Mouse (Mus musculus): ENCODE results near the gene Tsnax. TPM values are rescaled to one million over a fixed set of nuclear protein-coding genes. Genes with fewer than 3 reads are reported as not detected.
A peak's percentile ranks its signal among the peaks of the same experiment; 100 is the strongest.

The Tsnax gene
- polyA plus RNA-seq, 1 experiment, result 167 TPM

GRCm38 (mm10) chr8:125043935-125044334 is 31.1 kb downstream of the Tsnax start:
- no peak for TF ChIP-seq POLR2A (IDR thresholded peaks at IDR 0.05; ENCODE audit: borderline replicate concordance, extremely low read depth, insufficient read depth, insufficient read length, poor library complexity, severe bottlenecking)
- TF ChIP-seq CTCF (IDR thresholded peaks at IDR 0.05; ENCODE audit: borderline replicate concordance, extremely low read depth, insufficient read depth, insufficient read length), result no peak
- no peak for DNase-seq (ENCODE audit: low read depth)

GRCm38 (mm10) chr8:125045760-125046159 is 33.0 kb downstream of the Tsnax start:
- TF ChIP-seq POLR2A (IDR thresholded peaks at IDR 0.05; ENCODE audit: borderline replicate concordance, extremely low read depth, insufficient read depth, insufficient read length, poor library complexity, severe bottlenecking) (no peak), CTCF (IDR thresholded peaks at IDR 0.05; ENCODE audit: borderline replicate concordance, extremely low read depth, insufficient read depth, insufficient read length) (no peak)
- no peak for DNase-seq (ENCODE audit: low read depth)

GRCm38 (mm10) chr8:125049051-125049750 is 36.4 kb downstream of the Tsnax start:
- no peak for DNase-seq (ENCODE audit: low read depth)
- TF ChIP-seq POLR2A (IDR thresholded peaks at IDR 0.05; ENCODE audit: borderline replicate concordance, extremely low read depth, insufficient read depth, insufficient read length, poor library complexity, severe bottlenecking) (no peak), CTCF (IDR thresholded peaks at IDR 0.05; ENCODE audit: borderline replicate concordance, extremely low read depth, insufficient read depth, insufficient read length) (no peak)

GRCm38 (mm10) chr8:125049826-125050225 is 37.0 kb downstream of the Tsnax start:
- TF ChIP-seq CTCF (IDR thresholded peaks at IDR 0.05; ENCODE audit: borderline replicate concordance, extremely low read depth, insufficient read depth, insufficient read length) (no peak), POLR2A (IDR thresholded peaks at IDR 0.05; ENCODE audit: borderline replicate concordance, extremely low read depth, insufficient read depth, insufficient read length, poor library complexity, severe bottlenecking) (no peak)
- no peak for DNase-seq (ENCODE audit: low read depth)

- peak; percentile 74 for TF ChIP-seq CTCF (IDR thresholded peaks at IDR 0.05; ENCODE audit: borderline replicate concordance, extremely low read depth, insufficient read depth, insufficient read length)
- no peak for TF ChIP-seq POLR2A (IDR thresholded peaks at IDR 0.05; ENCODE audit: borderline replicate concordance, extremely low read depth, insufficient read depth, insufficient read length, poor library complexity, severe bottlenecking)
- peak; percentile 77 for DNase-seq (ENCODE audit: low read depth)
These were observed 39.2 kb downstream of the Tsnax start for GRCm38 (mm10) chr8:125052026-125052425.

GRCm38 (mm10) chr8:125053505-125054435 is 41.0 kb downstream of the Tsnax start, which contains the start of gene Disc1:
Disc1 (plus strand) TSS chr8:125054195.
- TF ChIP-seq CTCF (IDR thresholded peaks at IDR 0.05; ENCODE audit: borderline replicate concordance, extremely low read depth, insufficient read depth, insufficient read length), result no peak
- TF ChIP-seq POLR2A (IDR thresholded peaks at IDR 0.05; ENCODE audit: borderline replicate concordance, extremely low read depth, insufficient read depth, insufficient read length, poor library complexity, severe bottlenecking), result no peak
- peak; percentile 48 for DNase-seq (ENCODE audit: low read depth)

GRCm38 (mm10) chr8:125054436-125054810 is 41.6 kb downstream of the Tsnax start:
- DNase-seq (ENCODE audit: low read depth), result peak; percentile 38
- TF ChIP-seq CTCF (IDR thresholded peaks at IDR 0.05; ENCODE audit: borderline replicate concordance, extremely low read depth, insufficient read depth, insufficient read length), result no peak

GRCm38 (mm10) chr8:125060904-125061303 is 48.1 kb downstream of the Tsnax start:
- TF ChIP-seq CTCF (IDR thresholded peaks at IDR 0.05; ENCODE audit: borderline replicate concordance, extremely low read depth, insufficient read depth, insufficient read length), result no peak
- no peak for TF ChIP-seq POLR2A (IDR thresholded peaks at IDR 0.05; ENCODE audit: borderline replicate concordance, extremely low read depth, insufficient read depth, insufficient read length, poor library complexity, severe bottlenecking)
- DNase-seq (ENCODE audit: low read depth), result no peak

- no peak for DNase-seq (ENCODE audit: low read depth)
- TF ChIP-seq CTCF (IDR thresholded peaks at IDR 0.05; ENCODE audit: borderline replicate concordance, extremely low read depth, insufficient read depth, insufficient read length) (no peak), POLR2A (IDR thresholded peaks at IDR 0.05; ENCODE audit: borderline replicate concordance, extremely low read depth, insufficient read depth, insufficient read length, poor library complexity, severe bottlenecking) (no peak)
These were observed 52.8 kb downstream of the Tsnax start for GRCm38 (mm10) chr8:125065596-125065995.

- TF ChIP-seq CTCF (IDR thresholded peaks at IDR 0.05; ENCODE audit: borderline replicate concordance, extremely low read depth, insufficient read depth, insufficient read length) (peak; percentile 68), POLR2A (IDR thresholded peaks at IDR 0.05; ENCODE audit: borderline replicate concordance, extremely low read depth, insufficient read depth, insufficient read length, poor library complexity, severe bottlenecking) (no peak)
- DNase-seq (ENCODE audit: low read depth), result peak; percentile 90
These were observed 54.3 kb downstream of the Tsnax start for GRCm38 (mm10) chr8:125066913-125067595.

GRCm38 (mm10) chr8:125067596-125067960 is 54.8 kb downstream of the Tsnax start:
- no peak for DNase-seq (ENCODE audit: low read depth)
- TF ChIP-seq POLR2A (IDR thresholded peaks at IDR 0.05; ENCODE audit: borderline replicate concordance, extremely low read depth, insufficient read depth, insufficient read length, poor library complexity, severe bottlenecking) (no peak), CTCF (IDR thresholded peaks at IDR 0.05; ENCODE audit: borderline replicate concordance, extremely low read depth, insufficient read depth, insufficient read length) (no peak)

Measured in brain, embryonic 14.5 days (tissue).